21 mouse cellular contexts compared by ENCODE assay signal in genomic region chr11:63243906-63244416, GRCm38 (mm10).
A peak's percentile ranks its signal among the peaks of the same experiment; 100 is the strongest.
DNase-seq lines count a peak whose midpoint lies in the region; ATAC-seq and TF ChIP-seq lines count a peak whose summit lies in the region.
"Had no signal": no experiment of that assay in that cellular context is flagged by ENCODE, and none has a peak within 500 bp of the region (broad histone marks: within the 10 kb centered on the region; RNA-seq: fewer than 3 reads in every experiment).

No protein-coding gene starts in this region.

- no peak overlapping the region for H3K9ac ChIP-seq in heart, embryonic 12.5 days
- no peak overlapping the region for H3K9ac ChIP-seq in kidney, embryonic 14.5 days (ENCODE audit: low read depth, low read length)
- no peak overlapping the region for H3K9ac ChIP-seq in midbrain, embryonic 14.5 days (replicated peaks; ENCODE audit: low read length)
- H3K9ac ChIP-seq in midbrain, postnatal 0 days (replicated peaks; ENCODE audit: low read length, poor library complexity, severe bottlenecking) = no peak overlapping the region
- H3K9ac ChIP-seq: embryonic facial prominence, embryonic 13.5 days; hindbrain, embryonic 13.5 days; limb, embryonic 13.5 days; liver, embryonic 15.5 days had no signal

- no peak for DNase-seq in heart, adult 8-10 months (ENCODE audit: low spot score)
- peak; percentile 46 for DNase-seq in kidney, adult 9 months
- DNase-seq in midbrain, embryonic 14.5 days = peak; percentile 17
- no peak for DNase-seq in midbrain, postnatal 0 days (ENCODE audit: low spot score)
- no peak for DNase-seq in right cerebral cortex, adult 2 months (ENCODE audit: low spot score in 2 of 2)
- DNase-seq: cerebellum, adult 11 months; cerebellum, postnatal 10 days; gastrocnemius, postnatal 25 days; kidney, postnatal 10 days; lung, postnatal 14 days; spleen, adult 18-20 months; thymus, postnatal 25 days had no signal

- H3K27ac ChIP-seq in heart, embryonic 12.5 days (ENCODE audit: poor library complexity, severe bottlenecking) = no peak overlapping the region
- no peak overlapping the region for H3K27ac ChIP-seq in kidney, embryonic 14.5 days (ENCODE audit: low read depth, low read length)
- no peak overlapping the region for H3K27ac ChIP-seq in midbrain, embryonic 14.5 days (replicated peaks; ENCODE audit: low read depth, low read length)
- H3K27ac ChIP-seq in midbrain, postnatal 0 days (ENCODE audit: low read depth, low read length) = no peak overlapping the region
- H3K27ac ChIP-seq: embryonic facial prominence, embryonic 13.5 days; hindbrain, embryonic 13.5 days; limb, embryonic 13.5 days; liver, embryonic 15.5 days had no signal

- H3K27me3 ChIP-seq in heart, embryonic 12.5 days (replicated peaks) = no peaks in the 10 kb centered on the region; the same call in 1 of the 2 replicates
- H3K27me3 ChIP-seq in kidney, embryonic 14.5 days (ENCODE audit: control insufficient read depth, insufficient read depth, low read length) = no peaks in the 10 kb centered on the region
- H3K27me3 ChIP-seq in midbrain, embryonic 14.5 days (ENCODE audit: control insufficient read depth, insufficient read depth, low read length) = no peaks in the 10 kb centered on the region
- H3K27me3 ChIP-seq in midbrain, postnatal 0 days (ENCODE audit: insufficient read depth, low read length) = no peaks in the 10 kb centered on the region
- H3K27me3 ChIP-seq: embryonic facial prominence, embryonic 13.5 days; hindbrain, embryonic 13.5 days; limb, embryonic 13.5 days; liver, embryonic 15.5 days had no signal

- H3K4me1 ChIP-seq in heart, embryonic 12.5 days (replicated peaks) = peaks cover 13% of the 10 kb centered on the region
- H3K4me1 ChIP-seq in kidney, embryonic 14.5 days (ENCODE audit: control insufficient read depth, insufficient read depth, low read length) = no peaks in the 10 kb centered on the region
- peaks cover 15% of the 10 kb centered on the region for H3K4me1 ChIP-seq in midbrain, embryonic 14.5 days (ENCODE audit: control insufficient read depth, insufficient read depth, low read length)
- no peaks in the 10 kb centered on the region for H3K4me1 ChIP-seq in midbrain, postnatal 0 days (ENCODE audit: insufficient read depth, low read length)
- H3K4me1 ChIP-seq: liver, embryonic 15.5 days had no signal

- no peaks in the 10 kb centered on the region for H3K36me3 ChIP-seq in heart, embryonic 12.5 days
- H3K36me3 ChIP-seq in kidney, embryonic 14.5 days (ENCODE audit: control insufficient read depth, insufficient read depth, low read length) = no peaks in the 10 kb centered on the region
- H3K36me3 ChIP-seq in midbrain, embryonic 14.5 days (ENCODE audit: control insufficient read depth, insufficient read depth, low read length) = no peaks in the 10 kb centered on the region
- no peaks in the 10 kb centered on the region for H3K36me3 ChIP-seq in midbrain, postnatal 0 days (ENCODE audit: insufficient read depth, low read length)
- H3K36me3 ChIP-seq: embryonic facial prominence, embryonic 13.5 days; hindbrain, embryonic 13.5 days; limb, embryonic 13.5 days; liver, embryonic 15.5 days had no signal

- H3K4me3 ChIP-seq in heart, embryonic 12.5 days = no peak overlapping the region
- H3K4me3 ChIP-seq in kidney, embryonic 14.5 days (ENCODE audit: low read length) = no peak overlapping the region
- no peak overlapping the region for H3K4me3 ChIP-seq in midbrain, embryonic 14.5 days (replicated peaks; ENCODE audit: low read depth, low read length)
- H3K4me3 ChIP-seq in midbrain, postnatal 0 days (ENCODE audit: low read depth, low read length) = no peak overlapping the region
- H3K4me3 ChIP-seq: embryonic facial prominence, embryonic 13.5 days; hindbrain, embryonic 13.5 days; limb, embryonic 13.5 days; liver, embryonic 15.5 days had no signal

- no peaks in the 10 kb centered on the region for H3K9me3 ChIP-seq in heart, embryonic 12.5 days (replicated peaks)
- H3K9me3 ChIP-seq in kidney, embryonic 14.5 days (ENCODE audit: control insufficient read depth, low read length) = no peaks in the 10 kb centered on the region
- H3K9me3 ChIP-seq in midbrain, embryonic 14.5 days (ENCODE audit: control insufficient read depth, low read length) = no peaks in the 10 kb centered on the region
- H3K9me3 ChIP-seq in midbrain, postnatal 0 days (ENCODE audit: low read length) = no peaks in the 10 kb centered on the region
- H3K9me3 ChIP-seq: embryonic facial prominence, embryonic 13.5 days; hindbrain, embryonic 13.5 days; limb, embryonic 13.5 days; liver, embryonic 15.5 days had no signal

- no peak for TF ChIP-seq CTCF in midbrain, postnatal 0 days (IDR thresholded peaks at IDR 0.05)

- WGBS in heart, embryonic 12.5 days = 41% methylated on average over 9 of the region's 9 CpGs
- 79% methylated on average over 9 of the region's 9 CpGs for WGBS in kidney, embryonic 14.5 days
- 58% methylated on average over 9 of the region's 9 CpGs for WGBS in midbrain, embryonic 14.5 days
- 53% methylated on average over 9 of the region's 9 CpGs for WGBS in midbrain, postnatal 0 days

- peak overlapping the region; percentile 27; the same call in 1 of the 2 replicates for H3K4me2 ChIP-seq in heart, embryonic 12.5 days
- H3K4me2 ChIP-seq in kidney, embryonic 14.5 days (replicated peaks; ENCODE audit: low read depth, low read length) = no peak overlapping the region
- no peak overlapping the region for H3K4me2 ChIP-seq in midbrain, embryonic 14.5 days (ENCODE audit: low read length)
- H3K4me2 ChIP-seq in midbrain, postnatal 0 days (ENCODE audit: low read depth, low read length, poor library complexity, severe bottlenecking) = no peak overlapping the region
- H3K4me2 ChIP-seq: embryonic facial prominence, embryonic 13.5 days; heart, embryonic 11.5 days; hindbrain, embryonic 13.5 days; limb, embryonic 13.5 days; liver, embryonic 15.5 days had no signal

- ATAC-seq in heart, embryonic 12.5 days (ENCODE audit: insufficient number of reproducible peaks, low FRiP score) = no peak
- ATAC-seq in kidney, embryonic 14.5 days (ENCODE audit: low FRiP score, low TSS enrichment) = no peak
- ATAC-seq in midbrain, embryonic 14.5 days (ENCODE audit: low FRiP score, low TSS enrichment) = no peak
- no peak for ATAC-seq in midbrain, postnatal 0 days (ENCODE audit: low FRiP score)
- ATAC-seq: forebrain, embryonic 16.5 days; Patski had no signal

Comparison
In these comparisons a context has a peak if more than half of its experiments do, and no peak if none do; other contexts are left out.
1. DNase-seq: peak in kidney, adult 9 months (single experiment) and midbrain, embryonic 14.5 days (single experiment); none in heart, adult 8-10 months (single experiment), midbrain, postnatal 0 days (single experiment) and right cerebral cortex, adult 2 months (0 of 2).